Mouse (Mus musculus): ENCODE measurements at regions not wholly inside any gene's neighbourhood (a gene's known extent, or its start where the extent isn't known, plus 50 kb on each side); places are given as distances from the start of the nearest gene placed in this dataset.

DNA sequence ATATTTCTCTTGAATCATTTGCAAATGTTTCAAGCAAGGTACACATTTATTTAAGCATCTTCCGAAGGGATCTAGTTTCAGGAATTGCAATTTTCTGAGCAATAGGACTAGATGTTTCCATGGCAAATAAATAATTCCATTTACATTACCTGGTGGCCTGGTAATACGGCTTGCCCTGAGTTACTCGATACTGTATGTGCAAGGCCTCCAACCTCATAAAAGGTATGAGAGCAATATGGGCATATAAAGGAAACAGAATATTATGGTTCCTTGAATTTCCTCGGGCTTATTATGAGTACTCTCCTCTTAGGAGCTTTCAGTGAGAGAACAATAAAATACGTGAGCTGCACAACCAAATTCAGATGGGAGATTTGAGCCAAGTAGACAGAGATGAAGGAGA lies 81.4 kb upstream of the Gm9972 start:
- H3K27ac ChIP-seq (replicated peaks): no peak overlapping the region
- no peaks in the 10 kb centered on the region for H3K4me1 ChIP-seq
- ATAC-seq (ENCODE audit: low FRiP score): no peak
- 53% methylated on average over 5 of the region's 5 CpGs for WGBS
- no peaks in the 10 kb centered on the region for H3K9me3 ChIP-seq (replicated peaks)
- H3K9ac ChIP-seq (replicated peaks): no peak overlapping the region
- H3K36me3 ChIP-seq: no peaks in the 10 kb centered on the region
- no peak overlapping the region for H3K4me3 ChIP-seq (replicated peaks)
- no peaks in the 10 kb centered on the region for H3K27me3 ChIP-seq (replicated peaks)
- no peak overlapping the region for H3K4me2 ChIP-seq

DNA sequence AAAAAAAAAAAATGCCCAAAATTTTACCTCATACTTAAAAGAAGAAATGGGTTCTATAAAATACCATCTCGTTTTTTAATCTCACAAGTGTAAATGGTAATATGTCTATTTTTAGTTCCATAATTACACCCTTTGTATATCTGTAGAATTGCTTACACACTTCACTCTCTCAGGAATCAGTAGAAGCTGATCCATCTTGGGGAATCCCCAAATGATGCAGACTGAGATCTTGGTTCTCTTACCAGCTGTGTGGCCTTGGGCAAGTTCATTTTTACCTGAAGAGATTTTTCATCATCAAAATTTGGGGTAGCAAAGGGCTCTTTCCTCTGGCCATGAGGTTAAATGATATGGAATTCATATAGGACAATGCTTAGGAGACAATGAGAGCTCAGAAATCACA lies 69.8 kb upstream of the Gm9972 start:
- Histone ChIP-seq H3K27ac (replicated peaks) (no peak overlapping the region), H3K27me3 (replicated peaks) (no peaks in the 10 kb centered on the region), H3K4me2 (no peak overlapping the region), H3K9ac (replicated peaks) (no peak overlapping the region), H3K36me3 (no peaks in the 10 kb centered on the region), H3K9me3 (replicated peaks) (no peaks in the 10 kb centered on the region), H3K4me3 (replicated peaks) (no peak overlapping the region), H3K4me1 (no peaks in the 10 kb centered on the region)
- 70% methylated on average over 1 of the region's 1 CpGs for WGBS
- ATAC-seq (ENCODE audit: low FRiP score): no peak

DNA sequence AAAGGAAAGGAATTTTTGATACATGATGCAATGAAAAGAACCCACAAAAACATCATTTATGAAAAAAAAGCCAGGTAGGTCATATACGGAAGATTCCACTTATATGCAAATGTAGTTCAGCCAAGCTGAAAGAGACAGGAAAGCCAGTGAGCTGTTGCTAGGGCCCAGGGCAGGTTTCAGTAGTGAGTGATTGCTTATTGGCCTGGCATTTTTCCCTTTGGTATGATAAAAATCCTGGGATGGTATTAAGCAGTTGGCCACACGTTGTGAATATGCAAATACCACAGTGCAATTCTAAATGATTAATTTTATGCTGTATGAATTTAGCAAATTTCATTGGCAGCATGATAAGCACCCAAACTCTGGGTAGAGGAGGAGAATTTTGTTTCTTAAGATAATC lies 57.3 kb upstream of the Gm9972 start:
- H3K4me1 ChIP-seq: no peaks in the 10 kb centered on the region
- H3K4me2 ChIP-seq: no peak overlapping the region
- no peaks in the 10 kb centered on the region for H3K9me3 ChIP-seq (replicated peaks)
- H3K9ac ChIP-seq (replicated peaks): no peak overlapping the region
- no peak overlapping the region for H3K27ac ChIP-seq (replicated peaks)
- no peak overlapping the region for H3K4me3 ChIP-seq (replicated peaks)
- no peaks in the 10 kb centered on the region for H3K36me3 ChIP-seq
- H3K27me3 ChIP-seq (replicated peaks): no peaks in the 10 kb centered on the region
- peak; percentile 80 for ATAC-seq (ENCODE audit: low FRiP score)
- WGBS: 26% methylated on average over 2 of the region's 2 CpGs
